Mouse (Mus musculus): ENCODE measurements around the gene Ell.

Gene Ell

GRCm38 (mm10) chr8:70535221-70535620 lies 4.0 kb upstream of the Ell start:
- no peak for DNase-seq (ENCODE audit: low spot score in 2 of 2)

GRCm38 (mm10) chr8:70535701-70536100 lies 3.6 kb upstream of the Ell start:
- no peak for DNase-seq (ENCODE audit: low spot score in 2 of 2)

- peak; percentile 72 to 76 for DNase-seq (ENCODE audit: low spot score in 2 of 2)
Observed at GRCm38 (mm10) chr8:70538024-70538579, 1.2 kb upstream of the Ell start.

- peak; percentile 99 to 100 for DNase-seq (ENCODE audit: low spot score in 2 of 2)
Observed at GRCm38 (mm10) chr8:70538633-70539076, 602 bp upstream of the Ell start.

GRCm38 (mm10) chr8:70540013-70540506 lies 803 bp downstream of the Ell start:
- no peak for DNase-seq (ENCODE audit: low spot score in 2 of 2)

GRCm38 (mm10) chr8:70540507-70541071 lies 1.3 kb downstream of the Ell start:
- no peak for DNase-seq (ENCODE audit: low spot score in 2 of 2)

- no peak for DNase-seq (ENCODE audit: low spot score in 2 of 2)
Observed at GRCm38 (mm10) chr8:70541081-70541480, 1.8 kb downstream of the Ell start.

GRCm38 (mm10) chr8:70544200-70544687 lies 5.0 kb downstream of the Ell start:
- no peak for DNase-seq (ENCODE audit: low spot score in 2 of 2)

GRCm38 (mm10) chr8:70546412-70546811 lies 7.2 kb downstream of the Ell start:
- no peak for DNase-seq (ENCODE audit: low spot score in 2 of 2)

- DNase-seq (ENCODE audit: low spot score in 2 of 2): no peak
Observed at GRCm38 (mm10) chr8:70547762-70548161, 8.5 kb downstream of the Ell start.

- no peak for DNase-seq (ENCODE audit: low spot score in 2 of 2)
Observed at GRCm38 (mm10) chr8:70549412-70550184, 10.3 kb downstream of the Ell start.

GRCm38 (mm10) chr8:70551558-70552161 lies 12.4 kb downstream of the Ell start:
- DNase-seq (ENCODE audit: low spot score in 2 of 2): no peak

GRCm38 (mm10) chr8:70552836-70553235 lies 13.6 kb downstream of the Ell start:
- DNase-seq (ENCODE audit: low spot score in 2 of 2): no peak

GRCm38 (mm10) chr8:70553740-70554139 lies 14.5 kb downstream of the Ell start:
- DNase-seq (ENCODE audit: low spot score in 2 of 2): no peak

- DNase-seq (ENCODE audit: low spot score in 2 of 2): no peak
Observed at GRCm38 (mm10) chr8:70555079-70555747, 16.0 kb downstream of the Ell start.

- no peak for DNase-seq (ENCODE audit: low spot score in 2 of 2)
Observed at GRCm38 (mm10) chr8:70558334-70558733, 19.1 kb downstream of the Ell start.

- DNase-seq (ENCODE audit: low spot score in 2 of 2): no peak
Observed at GRCm38 (mm10) chr8:70558983-70559382, 19.7 kb downstream of the Ell start.

- peak in 1 of 2 experiments; percentile 64 for DNase-seq (ENCODE audit: low spot score in 2 of 2)
Observed at GRCm38 (mm10) chr8:70560096-70560495, 20.8 kb downstream of the Ell start.

- no peak for DNase-seq (ENCODE audit: low spot score in 2 of 2)
Observed at GRCm38 (mm10) chr8:70560564-70560963, 21.3 kb downstream of the Ell start.

- DNase-seq (ENCODE audit: low spot score in 2 of 2): no peak
Observed at GRCm38 (mm10) chr8:70561357-70561756, 22.1 kb downstream of the Ell start.

- peak in 1 of 2 experiments; percentile 50 for DNase-seq (ENCODE audit: low spot score in 2 of 2)
Observed at GRCm38 (mm10) chr8:70561809-70562535, 22.7 kb downstream of the Ell start.

Measured in urinary bladder, postnatal 4 days (tissue).